17 mouse cellular contexts compared by ENCODE assay signal in genomic region chr4:84838545-84838944, GRCm38 (mm10).
"Had no signal": no experiment of that assay in that cellular context is flagged by ENCODE, and none has a peak within 500 bp of the region (broad histone marks: within the 10 kb centered on the region; RNA-seq: fewer than 3 reads in every experiment).

No protein-coding gene starts in this region.

- ATAC-seq: hindbrain, embryonic 16.5 days; inflammation-experienced regulatory T-cells, adult 6 months; intestine, embryonic 15.5 days; intestine, postnatal 0 days had no signal

- DNase-seq: gastrocnemius, adult 2 months; gastrocnemius, postnatal 10 days; gastrocnemius, postnatal 25 days; heart, adult 18-20 months; heart, postnatal 10 days; heart, postnatal 4 days; kidney, adult 18-20 months; kidney, adult 8-10 months; kidney, postnatal 10 days; kidney, postnatal 25 days; kidney, postnatal 4 days; liver; liver, embryonic 13.5 days had no signal
